Mouse (Mus musculus) limb, embryonic 14.5 days (tissue): Measurements from ENCODE around the gene Tmem131l. TPM values are rescaled to one million over a fixed set of nuclear protein-coding genes. Genes with fewer than 3 reads are reported as not detected.

ENCODE experiments used
- ATAC-seq: fragments of 200-750 bp; cut with Nextera tagmentation; 2 replicates; pipeline ENCODE4 v1.8.0; 2017; ENCODE audit warnings: low read depth, moderate number of reproducible peaks, moderate TSS enrichment; ENCODE audit not compliant: low FRiP score
- DNase-seq: peaks from one replicate; pipeline ENCODE4 v3.0.0-alpha.2; 2015; ENCODE audit warnings: low spot score
- H3K27ac ChIP-seq: fragments of 300-500 bp; sonication (generic); replicated peaks from 2 replicates; pipeline ENCODE4 v1.5.1; 2014; ENCODE audit warnings: low read depth, mild to moderate bottlenecking, low read length, moderate library complexity, mixed read lengths
- H3K27me3 ChIP-seq: fragments of 300-500 bp; sonication (generic); 2 replicates; pipeline ENCODE4 v1.6.1; 2014; ENCODE audit warnings: low read length, mixed read lengths; ENCODE audit not compliant: control insufficient read depth, insufficient read depth
- H3K36me3 ChIP-seq: fragments of 300-500 bp; sonication (generic); 2 replicates; pipeline ENCODE4 v1.6.1; 2014; ENCODE audit warnings: mild to moderate bottlenecking, low read length, moderate library complexity, mixed read lengths; ENCODE audit not compliant: control insufficient read depth, insufficient read depth
- H3K4me1 ChIP-seq: fragments of 300-500 bp; sonication (generic); 2 replicates; pipeline ENCODE4 v1.6.1; 2014; ENCODE audit warnings: antibody characterized with exemption, low read length, mixed read lengths; ENCODE audit not compliant: control insufficient read depth, insufficient read depth
- H3K4me2 ChIP-seq: fragments of 300-500 bp; sonication (generic); replicated peaks from 2 replicates; pipeline ENCODE4 v1.6.1; 2014; ENCODE audit warnings: low read depth, mild to moderate bottlenecking, low read length, moderate library complexity; ENCODE audit not compliant: severe bottlenecking
- H3K4me3 ChIP-seq: fragments of 300-500 bp; sonication (generic); replicated peaks from 2 replicates; pipeline ENCODE4 v1.5.1; 2014; ENCODE audit warnings: low read length
- H3K9ac ChIP-seq: fragments of 300-500 bp; sonication (generic); 2 replicates; pipeline ENCODE4 v1.6.1; 2014; ENCODE audit warnings: mild to moderate bottlenecking, low read depth, low read length, moderate library complexity; ENCODE audit not compliant: severe bottlenecking
- H3K9me3 ChIP-seq: fragments of 300-500 bp; sonication (generic); 2 replicates; pipeline ENCODE4 v1.6.1; 2016; ENCODE audit warnings: low read length; ENCODE audit not compliant: control insufficient read depth
- POLR2A ChIP-seq: fragments of 200-500 bp; IDR thresholded peaks from 2 replicates; pipeline ENCODE4 v1.8.0; 2012; ENCODE audit warnings: inconsistent platforms, mild to moderate bottlenecking, moderate library complexity, borderline replicate concordance; ENCODE audit not compliant: insufficient read depth, insufficient read length; ENCODE audit errors: extremely low read depth
- WGBS: fragments of 180-500 bp; shearing (Covaris S2); extraction: QIAGEN DNeasy Blood & Tissue Kit; methylation state at CpG from one replicate; pipeline ENCODE4 v1.1.7; 2014; 5-methylcytosine and 5-hydroxymethylcytosine counted together
- polyA plus RNA-seq, 2 experiments: library from polyadenylated mRNA; depleted of rRNA in 1 of 2; stranded (reverse) in 1 of 2; unstranded in 1 of 2; fragments of >200 nt; fragmentation: Nextera tagmentation in 1 of 2; extraction: Ambion mirVana in 1 of 2; gene quantifications; 2 replicates each; pipeline versions ENCODE4 v1.2.1 to v1.2.3; 2012 to 2014

The Tmem131l gene
- polyA plus RNA-seq, 2 experiments = 52.4 to 59.8 TPM

GRCm38 (mm10) chr3:83980231-83980872 is 59.6 kb downstream of the Tmem131l start:
- TF ChIP-seq POLR2A = no peak
- H3K9ac ChIP-seq = no peak overlapping the region
- no peaks in the 10 kb centered on the region for H3K36me3 ChIP-seq
- H3K9me3 ChIP-seq = no peaks in the 10 kb centered on the region
- H3K27ac ChIP-seq = no peak overlapping the region
- 15% methylated on average over 6 of the region's 6 CpGs for WGBS
- no peak overlapping the region for H3K4me3 ChIP-seq
- no peak for DNase-seq
- peak; percentile 39; the same call in 1 of the 2 replicates for ATAC-seq
- peaks cover 40% of the 10 kb centered on the region for H3K4me1 ChIP-seq
- no peaks in the 10 kb centered on the region for H3K27me3 ChIP-seq
- H3K4me2 ChIP-seq = no peak overlapping the region

DNA sequence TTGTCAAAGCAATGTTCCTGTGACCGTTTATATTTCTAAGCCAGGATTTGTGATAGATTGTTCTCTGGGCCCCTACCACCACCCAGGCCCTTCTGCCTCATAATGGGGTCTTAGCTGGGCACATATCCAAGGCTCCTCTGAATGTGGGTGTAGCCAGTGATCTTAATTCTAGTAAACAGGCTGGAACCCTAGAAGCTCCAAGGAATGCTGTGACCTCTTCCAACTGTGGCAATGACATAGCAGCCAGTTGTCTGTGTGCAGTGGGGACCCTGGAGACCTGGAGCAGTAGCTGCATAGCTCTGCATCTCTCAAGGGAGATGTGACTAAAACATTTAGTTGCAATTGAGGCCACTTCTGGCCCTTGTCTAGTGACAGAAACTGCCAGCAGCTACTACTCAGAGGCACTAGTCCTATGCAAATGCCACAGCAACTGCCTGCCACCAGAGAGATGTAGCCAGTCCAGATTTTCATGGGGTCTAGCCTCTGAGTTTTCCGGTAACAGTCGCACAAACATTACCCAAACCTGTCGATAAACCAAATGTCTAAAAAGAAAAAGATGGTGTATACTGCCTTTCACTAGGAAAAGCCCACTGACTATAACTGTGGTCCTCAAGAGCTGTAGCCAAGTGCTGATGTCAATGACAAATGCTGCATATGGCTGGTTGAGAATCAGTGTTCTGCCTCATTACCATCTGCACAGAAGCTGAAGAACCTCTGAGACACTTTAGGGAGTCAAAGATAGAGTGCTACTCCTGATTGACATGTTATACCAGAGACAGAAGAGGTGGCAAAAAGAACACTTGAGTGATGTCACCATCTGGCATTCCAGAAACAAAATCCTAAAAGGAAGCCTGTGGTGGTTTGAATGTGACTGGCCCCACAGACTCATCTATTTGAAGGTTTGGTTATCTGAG is 61.2 kb downstream of the Tmem131l start:
- DNase-seq (no peak), ATAC-seq (0 out of 2 replicates have a peak, but pooled peaks have one; percentile 32)
- Histone ChIP-seq H3K4me1 (peaks cover 30% of the 10 kb centered on the region), H3K27me3 (no peaks in the 10 kb centered on the region), H3K4me3 (no peak overlapping the region), H3K4me2 (no peak overlapping the region), H3K27ac (no peak overlapping the region), H3K9ac (no peak overlapping the region), H3K9me3 (no peaks in the 10 kb centered on the region), H3K36me3 (no peaks in the 10 kb centered on the region)
- TF ChIP-seq POLR2A = no peak
- WGBS = 82% methylated on average over 4 of the region's 4 CpGs

DNA sequence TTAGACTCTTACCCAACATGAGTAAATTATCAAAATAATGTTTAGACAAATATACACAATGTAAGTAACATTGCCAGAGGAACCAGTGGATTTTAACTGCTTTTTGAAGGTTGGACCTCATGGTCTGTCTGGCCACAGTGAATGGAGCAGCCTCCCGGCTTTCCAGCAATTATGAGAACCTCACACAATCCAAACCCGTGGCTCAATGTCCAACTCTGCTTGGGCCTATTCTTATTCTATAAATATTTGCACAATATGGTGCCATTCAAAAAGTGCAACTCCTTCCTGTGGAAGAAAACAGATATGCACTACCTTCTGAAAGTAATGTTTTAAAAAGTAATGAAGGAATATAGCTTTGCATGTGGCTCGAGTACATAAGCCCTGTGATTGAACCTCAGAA is 62.2 kb downstream of the Tmem131l start:
- no peak for DNase-seq
- no peaks in the 10 kb centered on the region for H3K27me3 ChIP-seq
- H3K36me3 ChIP-seq = no peaks in the 10 kb centered on the region
- no peak for TF ChIP-seq POLR2A
- H3K9ac ChIP-seq = no peak overlapping the region
- H3K9me3 ChIP-seq = no peaks in the 10 kb centered on the region
- H3K4me1 ChIP-seq = peaks cover 30% of the 10 kb centered on the region
- no peak overlapping the region for H3K27ac ChIP-seq
- 78% methylated on average over 3 of the region's 3 CpGs for WGBS
- ATAC-seq = no peak
- no peak overlapping the region for H3K4me3 ChIP-seq
- no peak overlapping the region for H3K4me2 ChIP-seq

- TF ChIP-seq POLR2A = no peak
- 80% methylated on average over 3 of the region's 3 CpGs for WGBS
- no peaks in the 10 kb centered on the region for H3K9me3 ChIP-seq
- no peaks in the 10 kb centered on the region for H3K36me3 ChIP-seq
- H3K27ac ChIP-seq = no peak overlapping the region
- no peak overlapping the region for H3K4me2 ChIP-seq
- no peak for ATAC-seq
- peaks cover 36% of the 10 kb centered on the region for H3K4me1 ChIP-seq
- no peak overlapping the region for H3K4me3 ChIP-seq
- no peak overlapping the region for H3K9ac ChIP-seq
- no peaks in the 10 kb centered on the region for H3K27me3 ChIP-seq
- no peak for DNase-seq
Observed at GRCm38 (mm10) chr3:83976161-83976560, 63.8 kb downstream of the Tmem131l start.

DNA sequence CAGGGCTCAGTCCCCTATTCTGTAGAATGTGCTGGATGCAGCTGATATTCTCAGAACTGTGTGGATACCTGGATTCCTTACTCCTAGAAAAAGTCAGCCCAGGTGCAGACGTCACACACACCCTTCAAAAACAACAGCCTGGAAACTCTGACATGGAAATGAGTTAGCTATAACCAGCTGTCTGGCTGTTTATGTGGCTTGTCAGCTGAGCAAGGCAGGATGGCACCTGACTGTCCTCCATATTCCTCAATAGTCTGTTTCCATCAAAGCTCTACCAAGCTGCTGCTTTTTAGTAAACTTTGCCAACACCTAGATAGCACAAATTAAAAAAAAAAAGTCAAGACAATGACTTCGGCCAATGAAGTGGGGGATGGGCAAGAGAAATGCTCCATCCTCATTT is 66.6 kb downstream of the Tmem131l start:
- H3K4me3 ChIP-seq = no peak overlapping the region
- H3K4me1 ChIP-seq = peaks cover 20% of the 10 kb centered on the region
- no peak overlapping the region for H3K27ac ChIP-seq
- no peaks in the 10 kb centered on the region for H3K9me3 ChIP-seq
- no peak overlapping the region for H3K4me2 ChIP-seq
- DNase-seq (no peak), ATAC-seq (no peak)
- H3K27me3 ChIP-seq = no peaks in the 10 kb centered on the region
- WGBS = 58% methylated on average over 2 of the region's 2 CpGs
- TF ChIP-seq POLR2A = no peak
- H3K9ac ChIP-seq = no peak overlapping the region
- no peaks in the 10 kb centered on the region for H3K36me3 ChIP-seq
